Mouse (Mus musculus) hindbrain, embryonic 15.5 days (tissue): ENCODE measurements around the gene Nufip2. TPM values are rescaled to one million over a fixed set of nuclear protein-coding genes. Genes with fewer than 3 reads are reported as not detected.
"Not testable (repeated sequence)": the region's sequence is repeated elsewhere in the genome, so short reads cannot be mapped to it uniquely, and the experiment has no call there.

Experiments used
- ATAC-seq: fragments of 200-750 bp; cut with Nextera tagmentation; 2 replicates; pipeline ENCODE4 v1.8.0; 2017; ENCODE audit warnings: low read depth, moderate number of reproducible peaks, moderate TSS enrichment; ENCODE audit not compliant: low FRiP score
- H3K27ac ChIP-seq: fragments of 300-500 bp; sonication (generic); replicated peaks from 2 replicates; pipeline ENCODE4 v1.5.1; 2015; ENCODE audit warnings: mild to moderate bottlenecking, inconsistent platforms
- H3K27me3 ChIP-seq: fragments of 300-500 bp; sonication (generic); 2 replicates; pipeline ENCODE4 v1.6.1; 2015; ENCODE audit warnings: control low read depth, inconsistent platforms
- H3K36me3 ChIP-seq: fragments of 300-500 bp; sonication (generic); 2 replicates; pipeline ENCODE4 v1.6.1; 2015; ENCODE audit warnings: control low read depth, inconsistent platforms
- H3K4me1 ChIP-seq: fragments of 300-500 bp; sonication (generic); replicated peaks from 2 replicates; pipeline ENCODE4 v1.6.1; 2015; ENCODE audit warnings: control low read depth, inconsistent platforms
- H3K4me2 ChIP-seq: fragments of 300-500 bp; sonication (generic); 2 replicates; pipeline ENCODE4 v1.6.1; 2015; ENCODE audit warnings: moderate library complexity, mild to moderate bottlenecking, inconsistent platforms
- H3K4me3 ChIP-seq: fragments of 300-500 bp; sonication (generic); 2 replicates; pipeline ENCODE4 v1.5.1; 2015; ENCODE audit warnings: mild to moderate bottlenecking, inconsistent platforms
- H3K9ac ChIP-seq: fragments of 300-500 bp; sonication (generic); 2 replicates; pipeline ENCODE4 v1.6.1; 2015; ENCODE audit warnings: inconsistent platforms
- H3K9me3 ChIP-seq: fragments of 300-500 bp; sonication (generic); 2 replicates; pipeline ENCODE4 v1.6.1; 2016; ENCODE audit warnings: control low read depth, inconsistent platforms
- WGBS: fragments of 180-500 bp; shearing (Covaris S2); methylation state at CpG from one replicate; pipeline ENCODE4 v1.1.7; 2015; 5-methylcytosine and 5-hydroxymethylcytosine counted together
- polyA plus RNA-seq: library from polyadenylated mRNA; unstranded; fragments of >200 nt; fragmentation: Nextera tagmentation; extraction: Ambion mirVana; gene quantifications from 2 replicates; pipeline ENCODE4 v1.2.1, GENCODE M21; 2015

Nufip2 gene
- polyA plus RNA-seq, 1 experiment from 2014 or later = 3.2 TPM

- Histone ChIP-seq H3K4me1 (no peaks in the 10 kb centered on the region), H3K27me3 (no peaks in the 10 kb centered on the region), H3K4me3 (no peak overlapping the region), H3K27ac (no peak overlapping the region), H3K36me3 (no peaks in the 10 kb centered on the region), H3K9ac (no peak overlapping the region), H3K4me2 (no peak overlapping the region), H3K9me3 (no peaks in the 10 kb centered on the region)
- WGBS = 87% methylated on average over 4 of the region's 4 CpGs
- ATAC-seq = no peak
Observed at GRCm38 (mm10) chr11:77721389-77721788, 35.4 kb downstream of the Nufip2 start.

- no peak overlapping the region for H3K27ac ChIP-seq
- H3K9me3 ChIP-seq = no peaks in the 10 kb centered on the region
- H3K36me3 ChIP-seq = no peaks in the 10 kb centered on the region
- WGBS = 77% methylated on average over 7 of the region's 7 CpGs
- no peaks in the 10 kb centered on the region for H3K4me1 ChIP-seq
- no peak for ATAC-seq
- H3K4me2 ChIP-seq = no peak overlapping the region
- H3K9ac ChIP-seq = no peak overlapping the region
- H3K4me3 ChIP-seq = no peak overlapping the region
- H3K27me3 ChIP-seq = no peaks in the 10 kb centered on the region
Observed at GRCm38 (mm10) chr11:77724766-77725165, 38.8 kb downstream of the Nufip2 start.

- Histone ChIP-seq H3K36me3 (no peaks in the 10 kb centered on the region), H3K4me2 (no peak within 1 kb of the TSS), H3K27me3 (no peaks in the 10 kb centered on the region), H3K9me3 (no peaks in the 10 kb centered on the region), H3K4me1 (no peaks in the 10 kb centered on the region), H3K27ac (no peak within 1 kb of the TSS), H3K4me3 (no peak within 1 kb of the TSS), H3K9ac (no peak within 1 kb of the TSS)
- no peak for ATAC-seq
- 53% methylated on average over 7 of the region's 7 CpGs for WGBS
Observed at GRCm38 (mm10) chr11:77725183-77725582, 39.2 kb downstream of the Nufip2 start, which contains the start of gene Cryba1. TSS of gene Cryba1 (minus strand) at chr11:77725283.

- WGBS = 46% methylated on average over 2 of the region's 2 CpGs
- H3K4me2 ChIP-seq = no peak overlapping the region
- no peaks in the 10 kb centered on the region for H3K9me3 ChIP-seq
- no peak overlapping the region for H3K4me3 ChIP-seq
- H3K36me3 ChIP-seq = no peaks in the 10 kb centered on the region
- no peaks in the 10 kb centered on the region for H3K4me1 ChIP-seq
- H3K27me3 ChIP-seq = no peaks in the 10 kb centered on the region
- no peak for ATAC-seq
- H3K9ac ChIP-seq = no peak overlapping the region
- no peak overlapping the region for H3K27ac ChIP-seq
Observed at GRCm38 (mm10) chr11:77728587-77728986, 42.6 kb downstream of the Nufip2 start.

- no peak overlapping the region for H3K4me3 ChIP-seq
- H3K4me2 ChIP-seq = no peak overlapping the region
- no peaks in the 10 kb centered on the region for H3K36me3 ChIP-seq
- H3K27ac ChIP-seq = no peak overlapping the region
- no peaks in the 10 kb centered on the region for H3K27me3 ChIP-seq
- H3K9ac ChIP-seq = no peak overlapping the region
- WGBS = 2% methylated on average over 6 of the region's 6 CpGs
- H3K4me1 ChIP-seq = 0 out of 2 replicates have a peak, but pooled peaks cover 3% of the 10 kb centered on the region
- H3K9me3 ChIP-seq = no peaks in the 10 kb centered on the region
- ATAC-seq = no peak
Observed at GRCm38 (mm10) chr11:77737289-77737688, 51.3 kb downstream of the Nufip2 start.

DNA sequence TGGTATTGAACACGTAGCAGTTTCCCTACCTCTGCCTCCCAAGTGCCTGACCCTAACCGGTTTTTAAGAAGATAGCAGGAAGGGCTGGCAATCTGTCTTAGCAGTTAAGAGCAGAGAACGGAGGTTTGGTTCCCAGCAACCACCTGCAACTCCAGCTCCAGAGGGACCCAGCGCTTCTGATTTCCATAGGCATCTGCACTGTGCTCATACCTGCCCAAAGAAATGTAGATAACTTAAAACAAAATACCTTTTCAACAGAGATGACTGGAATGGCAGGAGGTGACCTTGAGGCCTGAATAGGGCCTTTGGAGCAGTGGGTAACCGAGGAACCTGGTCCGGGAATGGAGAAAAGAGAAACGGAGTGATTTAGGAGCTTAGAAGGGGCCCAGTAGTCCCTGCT is 52.6 kb downstream of the Nufip2 start:
- no peaks in the 10 kb centered on the region for H3K27me3 ChIP-seq
- H3K27ac ChIP-seq = no peak overlapping the region
- H3K36me3 ChIP-seq = no peaks in the 10 kb centered on the region
- no peak overlapping the region for H3K4me2 ChIP-seq
- H3K9me3 ChIP-seq = no peaks in the 10 kb centered on the region
- 0 out of 2 replicates have a peak, but pooled peaks cover 3% of the 10 kb centered on the region for H3K4me1 ChIP-seq
- H3K9ac ChIP-seq = no peak overlapping the region
- no peak for ATAC-seq
- WGBS = 49% methylated on average over 7 of the region's 7 CpGs
- no peak overlapping the region for H3K4me3 ChIP-seq

GRCm38 (mm10) chr11:77743966-77744365 is 58.0 kb downstream of the Nufip2 start:
- no peak overlapping the region for H3K4me2 ChIP-seq
- no peaks in the 10 kb centered on the region for H3K4me1 ChIP-seq
- 34% methylated on average over 6 of the region's 6 CpGs for WGBS
- no peaks in the 10 kb centered on the region for H3K27me3 ChIP-seq
- no peak overlapping the region for H3K27ac ChIP-seq
- no peak for ATAC-seq
- H3K9me3 ChIP-seq = no peaks in the 10 kb centered on the region
- no peak overlapping the region for H3K4me3 ChIP-seq
- no peak overlapping the region for H3K9ac ChIP-seq
- H3K36me3 ChIP-seq = no peaks in the 10 kb centered on the region

DNA sequence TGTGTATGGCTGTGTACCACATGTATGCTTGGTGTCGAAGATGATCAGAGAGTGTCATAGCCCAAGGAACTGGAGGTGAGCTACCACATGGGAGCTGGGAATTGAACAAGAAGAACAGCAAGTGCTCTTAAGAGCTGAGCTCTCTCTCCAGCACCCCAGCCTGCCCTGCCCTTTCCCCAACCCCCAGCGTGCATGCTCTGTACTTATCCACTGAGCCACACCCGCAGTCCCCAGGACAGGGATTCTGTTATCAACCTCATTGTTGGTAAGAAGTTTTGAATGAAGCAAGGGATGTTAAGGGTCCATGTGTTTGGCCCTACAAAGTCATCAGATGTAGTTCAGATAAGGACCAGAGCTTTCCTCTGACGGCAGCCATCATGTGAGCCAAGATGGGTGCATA is 60.7 kb downstream of the Nufip2 start:
- H3K9ac ChIP-seq = no peak overlapping the region
- H3K4me1 ChIP-seq = no peaks in the 10 kb centered on the region
- H3K27me3 ChIP-seq = no peaks in the 10 kb centered on the region
- no peaks in the 10 kb centered on the region for H3K9me3 ChIP-seq
- 91% methylated on average over 4 of the region's 4 CpGs for WGBS
- no peak overlapping the region for H3K4me2 ChIP-seq
- no peaks in the 10 kb centered on the region for H3K36me3 ChIP-seq
- ATAC-seq = no peak
- H3K27ac ChIP-seq = no peak overlapping the region
- no peak overlapping the region for H3K4me3 ChIP-seq

- not testable (repeated sequence) for H3K4me1 ChIP-seq, H3K27me3 ChIP-seq, H3K4me3 ChIP-seq, H3K9me3 ChIP-seq, H3K36me3 ChIP-seq, H3K27ac ChIP-seq, H3K4me2 ChIP-seq, H3K9ac ChIP-seq, ATAC-seq
- 98% methylated on average over 13 of the region's 15 CpGs for WGBS
Observed at GRCm38 (mm10) chr11:77747103-77747502, 61.1 kb downstream of the Nufip2 start.

DNA sequence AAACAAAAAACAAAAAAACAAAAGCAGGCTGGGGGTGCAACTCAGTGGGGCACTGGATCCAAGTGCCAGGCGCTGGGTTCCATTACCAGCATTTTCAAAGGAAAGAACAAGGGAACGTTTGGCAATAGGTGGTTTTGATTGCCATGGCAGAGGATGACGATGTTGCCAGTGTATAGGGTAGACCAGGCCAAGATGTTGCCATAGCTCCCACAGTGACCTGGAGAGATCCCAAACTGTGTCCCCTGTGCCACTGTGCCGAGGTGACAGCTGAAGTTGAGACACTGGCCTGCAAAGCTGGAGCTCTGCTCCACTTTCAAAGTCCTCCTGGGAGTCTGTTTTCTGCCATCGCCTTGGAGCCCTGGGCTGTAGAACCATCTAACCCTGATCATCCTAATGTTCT is 63.0 kb downstream of the Nufip2 start:
- Histone ChIP-seq H3K27ac (no peak overlapping the region), H3K4me3 (no peak overlapping the region), H3K27me3 (no peaks in the 10 kb centered on the region), H3K4me1 (no peaks in the 10 kb centered on the region), H3K9ac (no peak overlapping the region), H3K9me3 (no peaks in the 10 kb centered on the region), H3K36me3 (no peaks in the 10 kb centered on the region), H3K4me2 (no peak overlapping the region)
- 79% methylated on average over 5 of the region's 5 CpGs for WGBS
- ATAC-seq = no peak

DNA sequence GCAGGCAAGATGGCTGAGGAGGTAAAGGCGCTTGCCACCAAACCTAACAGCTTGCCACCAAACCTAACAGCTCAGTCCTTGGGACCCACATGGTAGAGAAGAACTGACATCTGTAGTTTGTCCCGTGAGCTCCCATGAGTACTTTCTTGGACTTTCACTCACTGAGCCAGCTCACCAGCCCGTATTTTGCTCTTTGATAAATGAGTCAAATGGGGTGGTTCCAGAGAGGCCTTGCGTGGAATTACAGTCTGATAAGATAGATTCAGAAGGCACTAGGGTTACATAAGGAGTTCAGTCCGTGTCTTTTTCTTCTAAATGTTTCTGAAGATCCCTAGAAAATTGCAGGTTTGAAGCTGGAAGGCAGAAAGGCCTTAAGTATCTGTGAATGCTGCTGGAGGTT is 66.6 kb downstream of the Nufip2 start:
- no peaks in the 10 kb centered on the region for H3K36me3 ChIP-seq
- H3K27me3 ChIP-seq = no peaks in the 10 kb centered on the region
- 87% methylated on average over 5 of the region's 5 CpGs for WGBS
- no peak overlapping the region for H3K4me2 ChIP-seq
- no peak overlapping the region for H3K9ac ChIP-seq
- no peaks in the 10 kb centered on the region for H3K9me3 ChIP-seq
- H3K27ac ChIP-seq = no peak overlapping the region
- ATAC-seq = no peak
- H3K4me3 ChIP-seq = no peak overlapping the region
- H3K4me1 ChIP-seq = no peaks in the 10 kb centered on the region

DNA sequence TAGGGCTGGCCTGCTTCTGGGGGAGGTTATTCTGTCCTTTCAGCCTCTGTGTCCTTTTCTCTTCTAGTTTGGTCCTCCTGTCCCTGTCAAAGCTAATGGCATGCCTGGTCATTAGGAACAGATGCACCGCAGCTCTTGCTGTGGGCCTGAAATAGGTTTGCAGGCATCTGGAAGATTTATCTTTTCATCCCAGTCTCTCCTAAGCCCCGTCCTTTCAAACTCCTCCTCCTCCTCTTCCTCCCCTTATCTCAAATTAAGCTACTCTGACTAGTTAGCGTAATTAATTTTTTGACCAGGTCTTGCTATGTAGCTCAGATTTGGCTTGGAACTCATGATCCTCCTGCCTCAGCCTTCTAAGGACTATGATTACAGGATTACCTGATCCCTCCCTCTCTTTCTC is 67.5 kb downstream of the Nufip2 start:
- Histone ChIP-seq H3K9me3 (no peaks in the 10 kb centered on the region), H3K27ac (no peak overlapping the region), H3K9ac (no peak overlapping the region), H3K4me2 (no peak overlapping the region), H3K4me3 (no peak overlapping the region), H3K36me3 (no peaks in the 10 kb centered on the region), H3K4me1 (no peaks in the 10 kb centered on the region), H3K27me3 (no peaks in the 10 kb centered on the region)
- 78% methylated on average over 3 of the region's 3 CpGs for WGBS
- ATAC-seq = no peak

GRCm38 (mm10) chr11:77760031-77760430 is 74.1 kb downstream of the Nufip2 start:
- H3K27ac ChIP-seq = no peak overlapping the region
- H3K9ac ChIP-seq = no peak overlapping the region
- H3K4me2 ChIP-seq = no peak overlapping the region
- H3K4me1 ChIP-seq = peaks cover 19% of the 10 kb centered on the region
- no peak for ATAC-seq
- 84% methylated on average over 4 of the region's 4 CpGs for WGBS
- H3K4me3 ChIP-seq = no peak overlapping the region
- no peaks in the 10 kb centered on the region for H3K36me3 ChIP-seq
- H3K27me3 ChIP-seq = no peaks in the 10 kb centered on the region
- no peaks in the 10 kb centered on the region for H3K9me3 ChIP-seq
